Mouse (Mus musculus) ovary, postnatal 10 days (tissue): ENCODE measurements at regions not wholly inside any gene's neighbourhood (a gene's known extent, or its start where the extent isn't known, plus 50 kb on each side); places are given as distances from the start of the nearest gene placed in this dataset.

Source experiments
- DNase-seq: peaks from one replicate; pipeline ENCODE4 v3.0.0; 2022; ENCODE audit warnings: low spot score

- DNase-seq = no peak
Measured at GRCm38 (mm10) chr2:166234579-166235212, 79.2 kb upstream of the Sulf2 start.

GRCm38 (mm10) chr2:166233246-166233645 is 77.8 kb upstream of the Sulf2 start:
- DNase-seq = no peak

GRCm38 (mm10) chr2:166232376-166232775 is 76.9 kb upstream of the Sulf2 start:
- no peak for DNase-seq

- DNase-seq = no peak
Measured at GRCm38 (mm10) chr2:166230617-166231016, 75.2 kb upstream of the Sulf2 start.

GRCm38 (mm10) chr2:166228356-166228755 is 72.9 kb upstream of the Sulf2 start:
- DNase-seq = no peak

- no peak for DNase-seq
Measured at GRCm38 (mm10) chr2:166227496-166227895, 72.0 kb upstream of the Sulf2 start.

GRCm38 (mm10) chr2:166226929-166227328 is 71.5 kb upstream of the Sulf2 start:
- DNase-seq = no peak

- no peak for DNase-seq
Measured at GRCm38 (mm10) chr2:166226331-166226730, 70.9 kb upstream of the Sulf2 start.

- DNase-seq = no peak
Measured at GRCm38 (mm10) chr2:166225354-166225753, 69.9 kb upstream of the Sulf2 start.

- no peak for DNase-seq
Measured at GRCm38 (mm10) chr2:166218783-166219182, 63.3 kb upstream of the Sulf2 start.

- DNase-seq = no peak
Measured at GRCm38 (mm10) chr2:166216512-166216865, 61.0 kb upstream of the Sulf2 start.

GRCm38 (mm10) chr2:166215610-166216511 is 60.4 kb upstream of the Sulf2 start:
- DNase-seq = no peak

GRCm38 (mm10) chr2:166215191-166215590 is 59.7 kb upstream of the Sulf2 start:
- DNase-seq = no peak

- DNase-seq = no peak
Measured at GRCm38 (mm10) chr2:166207145-166207508, 51.7 kb upstream of the Sulf2 start.

GRCm38 (mm10) chr2:166206396-166207144 is 51.1 kb upstream of the Sulf2 start:
- DNase-seq = no peak
